Mouse (Mus musculus): ENCODE data around the gene Pus1. TPM values are rescaled to one million over a fixed set of nuclear protein-coding genes. Genes with fewer than 3 reads are reported as not detected.
A peak's percentile ranks its signal among the peaks of the same experiment; 100 is the strongest.

The Pus1 gene
- 10 to 100 TPM; 19.2 to 19.6 TPM for total RNA-seq (2021)
- long read RNA-seq, experiment 1, partial matches to known transcripts = 1 of 7 reads
- long read RNA-seq, experiment 1, other reads (novel, unspliced or antisense) = 2 of 7 reads
- long read RNA-seq, experiment 2, partial matches to known transcripts = 3 of 7 reads
- long read RNA-seq, experiment 2, other reads (novel, unspliced or antisense) = 1 of 7 reads

DNA sequence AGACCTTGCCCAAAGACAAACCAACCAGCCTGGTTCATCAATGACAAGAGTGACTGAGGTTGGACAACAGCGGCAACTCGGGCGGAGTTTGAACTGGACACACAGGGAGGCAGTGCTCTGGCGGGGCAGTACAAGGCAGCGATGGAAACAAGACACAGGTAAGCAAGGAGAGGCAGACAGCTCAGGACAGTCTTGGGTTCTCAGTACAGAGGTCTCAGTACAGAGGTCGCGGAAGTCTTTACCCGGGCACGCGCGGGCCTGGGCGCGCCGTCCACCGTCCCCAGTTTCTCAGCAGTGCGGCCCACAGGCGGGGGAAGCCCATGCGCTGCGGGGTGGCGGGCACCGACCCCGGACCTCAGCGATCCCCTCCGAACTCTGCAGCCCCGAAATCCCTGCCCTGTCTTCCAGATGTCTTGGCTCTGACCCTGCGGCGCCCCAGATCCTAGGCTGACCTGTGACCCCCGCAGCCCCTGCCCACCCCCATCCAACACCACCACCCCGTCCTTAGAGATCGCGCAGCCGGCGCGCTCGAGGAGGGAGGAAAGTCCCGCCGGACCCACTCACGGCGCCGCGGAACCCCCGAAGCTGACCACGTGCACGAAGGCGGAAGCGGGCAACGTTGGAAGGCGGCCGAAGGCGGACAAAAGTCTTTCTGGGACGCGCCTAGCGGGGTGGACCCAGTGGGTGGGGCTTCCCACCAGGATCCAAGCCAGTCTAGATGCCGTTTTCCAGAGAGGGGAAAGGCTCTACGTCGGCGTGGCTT lies at the start of gene Pus1:
TSS of gene Pus1 (minus strand) at position 662 of the 763 bp plus-strand sequence.
- Histone ChIP-seq H3K27ac (peak within 1 kb of the TSS; percentile 76), H3K4me3 (peak within 1 kb of the TSS; percentile 90)
- peak; percentile 92 to 93 for DNase-seq (ENCODE audit: low spot score in 2 of 2)
- TF ChIP-seq CTCF (conservative IDR thresholded peaks at IDR 0.05) = no peak

DNA sequence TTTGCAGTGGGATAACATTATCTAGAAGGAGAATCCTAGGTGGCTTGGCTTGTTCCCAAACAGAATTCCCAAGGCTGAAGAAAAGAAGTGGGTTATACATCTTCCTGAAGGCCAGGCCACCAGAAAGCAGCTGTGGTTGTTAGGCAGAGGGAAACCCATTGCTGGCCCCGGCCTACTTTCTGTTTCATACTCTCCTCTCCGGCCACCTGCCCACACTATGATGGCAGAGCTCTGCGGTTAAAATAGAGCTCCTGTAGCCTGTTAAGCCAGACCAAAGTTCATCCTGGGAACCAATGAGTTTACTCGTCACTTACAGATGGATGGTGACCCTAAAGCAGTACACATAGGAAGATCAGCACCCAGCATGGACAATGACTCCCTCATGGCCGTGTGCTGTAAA lies 47.1 kb upstream of the Pus1 start:
- Histone ChIP-seq H3K27ac (no peak overlapping the region), H3K4me3 (no peak overlapping the region)
- no peak for TF ChIP-seq CTCF (conservative IDR thresholded peaks at IDR 0.05)
- no peak for DNase-seq (ENCODE audit: low spot score in 2 of 2)

DNA sequence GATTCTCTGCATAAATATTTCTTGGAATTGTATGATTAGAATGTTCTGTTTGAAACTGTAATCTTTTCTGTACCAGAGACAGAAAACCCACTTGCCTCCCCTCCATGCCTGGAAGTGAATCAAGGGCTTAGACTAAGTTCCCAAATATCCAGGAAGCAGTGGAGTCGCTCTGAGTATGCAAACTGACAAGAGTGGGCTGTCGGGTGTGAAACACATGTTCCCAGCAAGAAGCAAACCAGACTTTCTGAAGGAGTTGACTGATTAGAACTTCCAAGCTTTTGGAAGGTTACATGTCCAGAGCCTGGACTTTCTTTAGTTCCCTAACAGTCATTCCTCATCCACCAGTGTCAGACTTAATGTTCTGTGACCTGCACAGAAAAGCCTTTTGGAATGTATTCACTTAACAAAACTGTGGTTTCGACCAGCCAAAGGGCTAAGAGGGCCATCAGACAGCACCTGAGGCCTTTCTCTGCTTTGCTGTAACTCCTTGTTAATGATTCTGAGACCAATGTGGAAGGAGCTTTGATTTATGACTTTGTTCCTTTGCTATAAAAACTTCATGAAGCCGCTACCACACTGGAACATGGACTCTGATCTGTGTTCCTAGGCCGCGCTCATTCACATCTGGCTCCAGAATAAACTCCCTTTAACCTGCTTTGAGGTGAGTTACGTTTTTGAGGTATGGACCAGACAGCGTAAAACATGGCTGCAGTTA lies 46.5 kb upstream of the Pus1 start:
- H3K27ac ChIP-seq = no peak overlapping the region
- no peak overlapping the region for H3K4me3 ChIP-seq
- no peak for DNase-seq (ENCODE audit: low spot score in 2 of 2)
- TF ChIP-seq CTCF (conservative IDR thresholded peaks at IDR 0.05) = no peak

DNA sequence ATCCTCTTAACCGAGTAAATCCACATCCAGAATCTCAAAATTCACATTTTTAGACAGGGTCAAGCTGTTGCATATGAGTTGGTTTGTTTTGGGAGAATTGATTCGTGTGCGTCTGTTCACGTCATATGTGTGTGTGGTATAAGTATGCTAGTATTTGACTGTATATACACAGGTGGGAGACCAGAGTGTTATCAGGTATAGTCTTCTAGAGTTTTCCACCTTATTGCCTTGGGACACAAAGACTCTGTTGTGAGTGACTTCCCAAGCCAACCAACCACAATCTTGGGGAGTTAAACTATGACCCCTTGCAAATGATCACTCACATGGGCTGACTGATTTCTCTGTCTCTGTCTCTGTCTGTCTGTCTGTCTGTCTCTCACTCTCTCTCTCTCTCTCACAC lies 44.0 kb upstream of the Pus1 start:
- no peak for TF ChIP-seq CTCF (conservative IDR thresholded peaks at IDR 0.05)
- H3K27ac ChIP-seq = no peak overlapping the region
- DNase-seq (ENCODE audit: low spot score in 2 of 2) = no peak
- H3K4me3 ChIP-seq = no peak overlapping the region

DNA sequence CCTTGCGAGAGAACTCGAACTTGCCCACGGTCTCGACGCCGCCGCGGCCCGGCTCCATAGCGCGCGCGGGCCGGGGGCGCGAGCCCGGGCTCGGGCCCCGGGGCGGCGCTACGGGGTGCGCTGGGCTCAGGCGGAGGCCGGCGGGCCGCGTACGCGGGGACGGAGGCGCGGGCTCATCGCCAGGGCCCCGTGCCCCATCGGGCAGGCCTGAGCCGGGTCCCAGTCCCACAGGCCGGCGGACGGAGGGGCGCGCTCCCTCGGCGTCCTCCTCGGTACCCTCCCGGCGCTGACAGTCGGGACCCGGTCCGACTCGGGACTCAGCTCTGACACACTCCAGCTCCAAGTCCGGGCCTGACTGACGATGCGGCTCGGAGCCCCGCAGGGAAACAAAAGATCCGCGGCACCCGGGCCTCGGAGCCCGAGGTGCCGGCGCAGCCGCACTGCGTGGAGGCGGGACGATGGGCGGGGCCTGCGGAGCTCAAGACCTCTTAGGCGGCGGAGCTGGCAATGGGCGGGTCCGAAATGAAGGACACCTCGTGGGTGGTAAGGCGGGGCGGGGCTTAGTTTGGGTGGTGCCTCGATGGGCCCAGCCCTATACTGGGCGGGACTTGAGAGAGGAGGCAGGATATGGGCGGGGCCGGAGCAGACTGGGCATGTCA lies 29.3 kb upstream of the Pus1 start, which contains the start of gene Ulk1:
TSS of gene Ulk1 (minus strand) at position 431 of the 659 bp plus-strand sequence.
- peak; percentile 99 for DNase-seq (ENCODE audit: low spot score in 2 of 2)
- H3K4me3 ChIP-seq = peak within 1 kb of the TSS; percentile 90
- peak within 1 kb of the TSS; percentile 88 for H3K27ac ChIP-seq
- TF ChIP-seq CTCF (conservative IDR thresholded peaks at IDR 0.05) = no peak

DNA sequence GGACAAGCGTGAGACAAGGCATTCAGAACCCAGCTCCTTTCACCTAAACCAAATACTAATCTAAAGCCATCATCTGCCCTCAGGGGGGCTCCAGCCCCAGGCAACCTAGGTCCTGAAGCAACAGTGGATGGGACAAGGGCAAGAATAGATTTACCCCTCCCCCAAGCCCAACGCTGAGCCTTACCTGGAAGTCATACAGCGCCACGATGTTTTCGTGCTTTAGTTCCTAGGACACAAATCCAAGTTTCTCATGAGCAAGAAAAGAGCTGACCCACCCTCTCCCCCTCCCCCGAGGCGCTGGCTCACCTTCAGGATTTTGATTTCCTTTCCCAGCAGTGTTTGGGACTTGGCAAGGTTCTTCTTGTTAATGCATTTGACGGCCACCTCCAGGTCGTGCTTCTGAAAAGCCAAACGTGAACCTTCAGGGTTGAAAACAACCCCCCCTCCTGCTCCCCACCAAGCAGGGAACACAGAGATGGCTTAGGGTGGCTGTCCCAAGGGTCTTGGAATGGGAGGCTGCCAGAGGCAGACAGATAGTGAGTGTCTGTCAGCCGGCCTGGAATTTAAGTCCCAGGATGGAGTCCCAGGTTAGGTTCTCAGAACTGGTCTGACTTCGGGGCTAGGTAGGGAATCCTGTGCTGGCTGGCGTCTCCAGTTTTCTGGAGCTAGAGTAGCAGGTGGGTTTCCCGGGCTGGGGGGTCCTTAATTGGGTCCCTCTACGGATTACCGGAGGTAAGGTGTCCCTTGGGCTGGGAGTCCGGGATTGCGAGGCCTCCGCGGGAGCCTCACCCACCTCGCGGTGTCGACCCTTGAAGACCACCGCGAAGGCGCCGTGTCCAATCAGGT lies 28.6 kb upstream of the Pus1 start:
- peak overlapping the region; percentile 90 for H3K4me3 ChIP-seq
- TF ChIP-seq CTCF (conservative IDR thresholded peaks at IDR 0.05) = no peak
- peak overlapping the region; percentile 88 for H3K27ac ChIP-seq
- no peak for DNase-seq (ENCODE audit: low spot score in 2 of 2)

DNA sequence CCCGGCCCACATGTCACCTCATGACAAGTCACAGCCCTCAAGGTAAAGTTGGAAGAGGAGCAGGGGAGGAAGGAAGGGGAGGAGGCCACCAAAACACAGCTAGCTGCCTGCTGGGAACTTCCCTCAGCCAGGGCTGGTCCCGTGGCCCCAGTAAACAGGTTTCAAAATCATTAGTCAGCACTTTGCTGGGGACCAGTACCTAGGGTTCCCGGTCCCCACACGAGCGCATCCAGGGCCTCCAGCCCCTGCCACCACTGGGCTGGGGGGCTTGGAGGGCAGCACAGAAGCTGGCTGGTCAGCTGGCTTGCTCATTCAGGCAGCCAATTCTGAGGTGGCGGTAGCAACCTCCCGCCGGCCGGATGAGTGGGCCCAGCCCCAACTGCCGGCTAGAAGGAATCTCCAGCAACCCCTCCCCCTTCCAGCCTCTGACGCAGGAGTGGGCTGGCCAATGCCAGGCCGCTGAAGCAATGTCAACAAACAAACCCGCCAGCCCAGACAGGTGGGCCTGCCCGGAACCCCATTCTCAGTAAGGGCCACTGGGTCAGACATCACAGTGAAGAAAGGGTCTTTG lies 27.7 kb upstream of the Pus1 start:
- Histone ChIP-seq H3K4me3 (peak overlapping the region; percentile 90), H3K27ac (peak overlapping the region; percentile 88)
- TF ChIP-seq CTCF (conservative IDR thresholded peaks at IDR 0.05) = no peak
- peak; percentile 78 to 80 for DNase-seq (ENCODE audit: low spot score in 2 of 2)

DNA sequence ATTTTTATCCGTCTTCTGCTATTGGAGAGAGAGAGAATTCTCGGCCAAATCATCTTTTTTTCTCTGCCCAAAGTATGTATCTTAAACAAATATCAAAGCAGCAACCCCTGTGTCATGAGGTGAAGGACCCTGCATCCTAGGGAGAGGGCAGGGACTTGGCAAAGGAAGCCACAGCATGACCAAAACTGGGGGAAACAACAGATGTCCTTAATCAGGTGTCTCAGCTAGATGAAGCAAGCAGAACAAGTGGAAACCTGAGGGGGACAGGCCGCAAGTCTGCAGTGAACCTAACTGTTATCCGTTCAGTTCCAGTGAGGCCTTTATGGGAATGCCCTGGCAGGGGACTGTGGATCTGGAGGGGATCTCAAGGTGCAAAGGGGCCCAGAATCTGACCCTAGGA lies 27.0 kb upstream of the Pus1 start:
- H3K4me3 ChIP-seq = peak overlapping the region; percentile 90
- no peak for DNase-seq (ENCODE audit: low spot score in 2 of 2)
- TF ChIP-seq CTCF (conservative IDR thresholded peaks at IDR 0.05) = no peak
- peak overlapping the region; percentile 88 for H3K27ac ChIP-seq

DNA sequence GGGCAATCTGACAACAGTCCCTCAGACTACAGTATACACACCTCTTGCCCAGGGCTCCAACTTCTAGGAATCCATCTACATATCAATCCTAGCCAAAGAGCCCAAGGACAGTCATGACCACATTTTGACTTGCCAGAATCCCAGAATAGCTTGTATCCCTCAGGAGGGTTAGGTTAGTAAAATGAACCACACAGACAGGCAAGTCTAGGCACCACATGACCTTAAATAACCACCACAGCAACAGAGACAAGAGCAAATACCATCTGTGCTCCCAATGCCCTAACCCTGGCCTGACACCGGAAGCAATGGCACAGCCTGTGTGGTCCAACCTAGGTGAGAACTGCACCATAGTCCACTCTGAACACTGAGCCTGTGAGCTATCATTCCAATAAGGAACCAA lies 26.2 kb upstream of the Pus1 start:
- H3K27ac ChIP-seq = no peak overlapping the region
- DNase-seq (ENCODE audit: low spot score in 2 of 2) = no peak
- H3K4me3 ChIP-seq = no peak overlapping the region
- no peak for TF ChIP-seq CTCF (conservative IDR thresholded peaks at IDR 0.05)

DNA sequence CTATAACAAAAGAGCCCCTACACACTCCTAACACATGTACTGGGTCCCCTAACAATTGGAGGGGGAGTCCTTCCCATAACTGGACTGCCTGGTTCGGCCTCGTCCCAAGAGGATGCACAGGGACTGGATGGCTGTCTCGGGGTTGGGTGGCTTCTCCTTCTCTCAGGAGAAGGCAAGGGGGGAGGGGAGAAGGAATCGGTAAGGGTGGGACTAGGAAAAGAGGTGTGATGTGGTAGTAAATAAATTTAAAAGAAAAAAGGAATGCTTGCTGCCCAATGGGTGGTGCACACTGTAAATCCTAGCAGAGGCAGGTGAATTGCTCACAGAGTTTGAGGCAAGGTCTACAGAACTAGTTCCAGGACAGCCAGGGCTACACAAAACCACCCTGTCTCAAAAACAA lies 25.7 kb upstream of the Pus1 start:
- no peak for TF ChIP-seq CTCF (conservative IDR thresholded peaks at IDR 0.05)
- Histone ChIP-seq H3K27ac (no peak overlapping the region), H3K4me3 (no peak overlapping the region)
- no peak for DNase-seq (ENCODE audit: low spot score in 2 of 2)

DNA sequence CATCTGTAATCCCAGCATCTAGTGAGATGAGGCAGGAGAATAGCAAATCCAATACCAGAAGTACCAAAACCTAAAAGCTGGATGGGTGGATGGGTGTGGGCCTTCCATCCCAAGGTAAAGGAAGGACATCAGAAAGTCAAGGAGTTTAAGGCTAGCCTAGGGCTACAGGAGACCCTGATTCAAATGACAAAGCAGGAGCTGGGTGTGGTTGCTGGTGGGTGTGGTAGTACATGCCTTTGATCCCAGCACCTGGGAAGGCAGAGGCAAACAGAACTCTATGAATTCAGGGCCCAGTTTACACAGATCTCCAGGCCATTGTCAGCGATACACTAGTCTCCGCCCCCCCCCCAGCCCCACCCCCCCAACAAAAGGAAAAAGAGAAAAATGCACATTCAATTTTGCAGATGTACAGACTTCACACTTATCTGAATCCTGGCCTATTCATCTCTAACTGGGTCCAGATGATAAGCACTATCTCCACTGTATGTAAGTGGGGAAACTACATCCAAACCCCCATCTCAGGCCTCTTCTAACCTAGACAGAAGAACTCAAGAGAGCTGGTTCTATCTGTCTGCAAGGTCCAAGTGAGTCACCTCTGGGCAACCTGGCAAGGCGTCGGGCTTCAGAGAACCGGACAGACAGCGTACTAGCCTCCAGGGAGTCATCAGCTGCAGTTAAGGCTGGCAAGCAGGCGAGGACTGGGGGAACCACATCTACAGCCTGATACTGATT lies 23.7 kb upstream of the Pus1 start:
- no peak for TF ChIP-seq CTCF (conservative IDR thresholded peaks at IDR 0.05)
- Histone ChIP-seq H3K27ac (no peak overlapping the region), H3K4me3 (no peak overlapping the region)
- no peak for DNase-seq (ENCODE audit: low spot score in 2 of 2)

All from layer of hippocampus, adult 2 months (tissue).